Mouse (Mus musculus): ENCODE results near the gene 1700008O03Rik.

DNA sequence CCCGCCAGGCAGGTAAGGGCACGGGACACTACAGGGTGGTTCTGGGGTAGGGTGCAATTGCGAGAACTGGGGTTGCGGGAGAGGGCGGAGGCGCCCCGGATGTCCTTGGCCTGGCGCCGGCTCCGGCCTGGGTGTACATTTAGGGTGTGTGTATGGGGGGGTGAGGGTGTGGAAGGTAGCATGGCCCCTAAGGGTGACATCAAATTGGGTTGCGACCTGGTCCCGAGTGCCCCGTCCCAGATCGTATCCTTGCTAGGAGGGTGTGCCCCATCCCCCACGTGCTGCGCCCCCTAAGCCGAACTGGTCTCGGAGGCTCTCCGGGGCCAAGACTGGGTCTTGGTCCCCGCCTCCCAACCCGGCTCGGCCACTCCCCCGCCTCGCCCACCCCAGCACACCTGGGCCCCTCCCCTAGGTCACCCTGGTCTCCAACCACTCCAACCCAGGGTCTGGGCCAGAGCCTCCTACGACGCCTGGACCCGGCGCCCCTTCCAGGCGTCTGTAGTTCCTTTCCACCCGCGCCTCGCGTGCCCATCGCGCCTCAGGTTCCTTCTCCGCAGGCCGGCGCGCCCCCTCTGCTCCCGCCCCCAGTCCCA is 75.2 kb downstream of the 1700008O03Rik start:
- TF ChIP-seq CTCF (IDR thresholded peaks at IDR 0.05): no peak
- no peak for TF ChIP-seq POLR2A (IDR thresholded peaks at IDR 0.05; ENCODE audit: insufficient read depth, low read depth, low read length)
- no peak for TF ChIP-seq EP300 (IDR thresholded peaks at IDR 0.05; ENCODE audit: insufficient read depth, low read depth, low read length)
